Mouse (Mus musculus) small intestine, adult 2 months (tissue): Measurements from ENCODE around the gene Uxs1.

Experiments
- CTCF ChIP-seq: fragments of 200-500 bp; IDR thresholded peaks from 2 replicates; pipeline ENCODE4 v1.5.1; 2012; ENCODE audit warnings: low read depth, mild to moderate bottlenecking, control low read depth, inconsistent platforms, low read length, moderate library complexity, mixed read lengths; ENCODE audit not compliant: insufficient replicate concordance, insufficient read length; ENCODE audit errors: extremely low read depth
- POLR2A ChIP-seq: fragments of 200-500 bp; IDR thresholded peaks from 2 replicates; pipeline ENCODE4 v1.6.1; 2012; ENCODE audit warnings: low read depth, mild to moderate bottlenecking, control low read depth, inconsistent platforms, low read length, moderate library complexity

GRCm38 (mm10) chr1:43789765-43790164 is 37.8 kb downstream of the Uxs1 start:
- TF ChIP-seq CTCF: no peak
- no peak for TF ChIP-seq POLR2A
